Mouse (Mus musculus): Measurements from ENCODE around the gene Ctrc.

Ctrc gene

DNA sequence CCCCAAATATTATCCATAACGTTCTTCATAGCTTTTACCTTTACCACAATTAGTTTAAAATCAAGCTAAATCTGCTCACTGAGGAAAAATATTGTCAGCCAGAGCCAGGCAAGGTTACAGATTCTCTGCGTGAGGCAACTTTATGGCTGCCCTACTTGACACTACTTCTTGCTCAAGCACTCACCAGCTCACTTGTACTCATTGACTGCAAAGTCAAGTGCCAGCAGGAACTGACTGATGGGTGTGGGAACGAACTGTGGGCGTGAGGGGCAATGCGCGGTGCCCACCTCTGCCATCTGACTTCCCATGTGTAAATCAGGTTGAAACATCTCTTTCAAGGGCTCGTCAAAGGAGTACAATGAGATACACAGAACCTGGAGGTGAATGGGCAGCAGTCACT, 58.7 kb downstream of the Ctrc start:
- no peak for DNase-seq (ENCODE audit: low read depth, low spot score)

DNA sequence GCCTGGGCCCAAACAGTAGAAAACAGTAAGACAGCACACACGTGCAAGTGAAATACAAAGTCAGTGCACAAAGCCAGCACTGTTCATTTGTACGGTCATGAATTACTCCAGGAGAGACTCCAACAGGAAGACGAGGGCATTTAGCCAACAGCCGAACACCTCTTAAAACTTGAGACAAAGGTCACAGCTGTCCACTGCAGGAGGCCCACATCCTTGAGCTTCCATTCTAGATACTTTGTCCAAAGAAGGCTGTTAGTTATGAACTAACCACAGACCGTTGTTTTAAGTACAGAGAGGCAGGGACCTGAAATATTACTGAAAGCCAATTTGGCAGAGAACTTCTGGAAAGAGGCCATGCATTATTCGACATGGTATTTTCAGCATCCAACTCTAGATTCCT, 59.1 kb downstream of the Ctrc start:
- DNase-seq (ENCODE audit: low read depth, low spot score) = no peak

GRCm38 (mm10) chr4:141786141-141786540, 60.0 kb downstream of the Ctrc start:
- DNase-seq (ENCODE audit: low read depth, low spot score) = no peak

DNA sequence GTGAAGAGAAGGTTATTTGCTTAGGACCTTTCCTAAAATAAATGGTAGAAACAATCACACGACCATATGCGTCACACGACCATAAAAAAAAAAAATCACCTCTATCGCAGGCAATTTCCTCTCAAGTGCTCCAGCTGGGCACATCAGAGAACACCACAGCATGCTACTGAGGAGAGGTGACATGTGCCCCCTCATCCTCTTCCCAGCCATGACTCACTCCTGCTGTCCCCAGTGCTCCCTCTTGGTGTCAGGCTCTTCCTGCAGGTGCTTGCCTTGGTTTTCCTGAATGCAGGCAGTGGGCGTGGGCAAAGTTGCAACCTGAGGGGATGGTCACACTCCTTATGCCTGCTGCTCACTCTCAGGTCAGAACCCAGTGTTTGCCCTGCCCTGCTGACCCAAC, 61.3 kb downstream of the Ctrc start:
- no peak for DNase-seq (ENCODE audit: low read depth, low spot score)

DNA sequence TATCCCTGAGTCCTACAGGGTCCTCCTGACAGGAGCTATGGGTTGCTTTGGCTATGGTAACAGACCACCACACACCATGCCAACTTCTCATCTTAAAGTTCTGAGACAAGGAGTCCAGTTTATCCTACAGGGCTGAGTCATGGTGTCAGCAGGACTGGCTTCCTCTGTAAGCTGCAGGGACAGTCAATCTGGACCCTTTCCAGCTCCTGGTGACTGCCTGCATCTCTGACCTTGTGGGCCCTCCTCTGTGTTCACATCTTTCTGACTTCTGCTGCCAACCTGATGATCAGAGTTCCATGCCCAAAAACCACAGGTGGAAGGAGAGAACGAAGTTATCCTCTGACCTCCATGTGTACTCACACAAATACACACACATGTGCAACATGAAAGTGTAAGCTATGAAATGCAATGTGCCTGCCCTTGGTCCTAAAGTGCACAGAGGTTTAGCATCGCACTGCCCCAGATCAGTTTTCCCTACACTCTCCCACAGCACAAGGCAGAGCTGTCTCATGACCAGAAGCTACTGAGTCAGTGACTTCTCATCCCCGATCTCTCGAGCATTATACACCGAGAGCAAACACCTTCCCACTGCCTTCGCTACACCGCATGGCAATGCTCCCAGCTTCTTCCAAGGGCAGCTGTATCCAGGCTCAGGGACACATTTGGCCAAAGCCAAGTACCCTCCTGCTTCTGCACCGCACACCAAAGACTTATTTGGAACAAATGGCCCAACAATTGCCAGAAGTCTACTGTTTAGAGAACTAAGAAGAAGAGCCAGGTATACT, 64.8 kb downstream of the Ctrc start:
- no peak for DNase-seq (ENCODE audit: low read depth, low spot score)

- no peak for DNase-seq (ENCODE audit: low read depth, low spot score)
These were observed 66.3 kb downstream of the Ctrc start for GRCm38 (mm10) chr4:141779828-141780227.

DNA sequence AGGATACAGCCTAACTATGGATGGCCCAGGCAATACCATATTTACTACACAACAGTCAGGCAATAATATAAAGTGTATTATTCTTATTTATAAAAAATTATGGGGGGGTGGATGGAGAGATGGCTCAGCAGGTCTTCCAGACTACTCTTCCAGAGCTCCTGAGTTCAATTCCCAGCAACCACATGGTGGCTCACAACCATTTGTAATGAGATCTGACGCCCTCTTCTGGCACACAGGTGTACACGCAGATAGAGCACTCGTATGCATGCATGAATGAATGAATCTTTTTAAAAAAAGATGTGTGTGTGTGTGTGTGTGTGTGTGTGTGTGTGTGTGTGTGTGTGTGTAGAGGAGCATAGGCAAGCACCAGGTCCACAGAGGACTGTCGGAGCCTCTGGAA, 73.1 kb downstream of the Ctrc start:
- peak; percentile 44 for DNase-seq (ENCODE audit: low read depth, low spot score)

DNA sequence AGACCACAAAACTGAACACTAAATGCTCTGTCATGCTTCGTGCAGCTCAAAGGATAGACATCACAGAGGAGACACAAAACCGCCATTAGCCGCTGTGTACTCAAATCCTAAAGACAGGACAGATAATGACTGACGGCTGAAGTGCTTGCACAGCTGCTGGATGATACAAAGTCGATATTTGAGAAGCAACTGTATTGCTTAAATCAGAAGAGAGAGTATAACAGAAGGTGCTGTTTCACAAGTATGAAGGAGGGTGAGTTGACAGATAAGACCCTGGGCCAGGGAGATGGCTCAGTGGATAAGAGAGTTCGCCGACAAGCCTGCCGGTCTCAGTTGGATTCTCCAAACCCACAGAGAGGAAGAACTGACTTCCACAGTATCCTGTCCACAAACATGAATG, 74.3 kb downstream of the Ctrc start:
- no peak for DNase-seq (ENCODE audit: low read depth, low spot score)

GRCm38 (mm10) chr4:141769501-141770160, 76.5 kb downstream of the Ctrc start:
- no peak for DNase-seq (ENCODE audit: low read depth, low spot score)

GRCm38 (mm10) chr4:141767353-141768036, 78.7 kb downstream of the Ctrc start:
- DNase-seq (ENCODE audit: low read depth, low spot score) = no peak

- no peak for DNase-seq (ENCODE audit: low read depth, low spot score)
These were observed 79.3 kb downstream of the Ctrc start for GRCm38 (mm10) chr4:141766668-141767352.

GRCm38 (mm10) chr4:141766316-141766667, 79.9 kb downstream of the Ctrc start:
- DNase-seq (ENCODE audit: low read depth, low spot score) = no peak

DNA sequence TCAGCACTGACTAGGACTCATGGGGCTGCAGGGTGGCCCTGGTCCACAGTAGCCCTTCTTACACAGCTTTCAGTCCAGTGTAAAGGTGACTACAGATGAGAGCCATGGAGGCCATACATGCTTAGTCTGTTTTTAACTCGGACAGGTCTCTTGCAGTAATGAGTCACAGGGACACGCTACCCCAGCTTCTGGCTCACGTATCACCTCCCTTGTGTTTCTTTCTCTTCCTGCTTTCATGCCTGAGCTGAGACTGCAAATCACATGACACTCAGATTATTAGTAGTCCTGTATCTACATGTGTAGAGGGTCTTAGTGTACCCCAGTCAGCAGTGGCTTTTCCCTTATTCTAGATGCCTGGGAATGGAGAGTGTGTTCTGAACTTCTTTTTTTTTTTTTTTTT, 81.2 kb downstream of the Ctrc start:
- DNase-seq (ENCODE audit: low read depth, low spot score) = no peak

All from R1 (cell line).